Mouse (Mus musculus) adrenal gland, adult 2 months (tissue): ENCODE results near the gene Ddost. TPM values are rescaled to one million over a fixed set of nuclear protein-coding genes. Genes with fewer than 3 reads are reported as not detected.
A peak's percentile ranks its signal among the peaks of the same experiment; 100 is the strongest.

ENCODE experiments used
- DNase-seq: peaks from one replicate; pipeline ENCODE4 v3.0.0; 2021
- long read RNA-seq: library from polyadenylated mRNA; stranded (forward); transcript quantifications from one replicate; pipeline ENCODE4 v2.0.0, GENCODE M21; 2021
- polyA plus RNA-seq: library from polyadenylated mRNA; depleted of rRNA; stranded (reverse); fragments of >200 nt; gene quantifications from 2 replicates; pipeline ENCODE4 v1.2.3, GENCODE M21; 2012; rRNA removed
- total RNA-seq, 2 experiments: library from RNA; stranded (reverse); gene quantifications; 2 replicates each; pipeline ENCODE4 v1.2.3; 2021

Ddost gene
- 100 to 1,000 TPM; 116 to 131 TPM for total RNA-seq
- 320 and 326 TPM in 2 replicates for polyA plus RNA-seq
- long read RNA-seq, transcript Ddost-201 (11 exons, 2,120 nt): major isoform, 232 of 259 reads
- long read RNA-seq, partial matches to known transcripts: 24 of 259 reads
- long read RNA-seq, other reads (novel, unspliced or antisense): 3 of 259 reads

GRCm38 (mm10) chr4:138304340-138305104 is at the start of gene Ddost:
TSS of gene Ddost (plus strand) at chr4:138304730.
- DNase-seq: peak; percentile 98

- DNase-seq: no peak
Observed at GRCm38 (mm10) chr4:138257116-138257687, 47.3 kb upstream of the Ddost start.

DNA sequence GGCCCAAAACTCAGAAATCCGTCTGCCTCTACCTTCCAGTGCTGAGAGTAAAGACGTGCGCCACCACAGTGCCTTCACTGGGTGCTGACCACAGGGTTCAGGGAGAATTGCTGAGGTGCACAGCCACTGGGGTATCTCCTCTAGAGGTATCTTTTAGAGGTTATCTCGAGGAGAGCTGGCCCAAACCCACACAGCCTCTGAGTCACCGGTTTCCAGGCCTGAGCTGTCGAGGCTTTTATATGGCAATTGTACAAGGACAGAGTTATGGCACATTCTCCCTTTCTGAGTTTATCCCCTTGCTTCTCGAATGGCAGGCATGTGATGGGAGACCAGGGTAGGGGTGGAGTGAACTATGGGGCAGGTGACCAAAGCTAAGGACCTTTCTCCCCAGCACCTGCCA is 45.9 kb upstream of the Ddost start:
- peak; percentile 48 for DNase-seq

- no peak for DNase-seq
Observed at GRCm38 (mm10) chr4:138259482-138259881, 45.0 kb upstream of the Ddost start.

GRCm38 (mm10) chr4:138261843-138262681 is 42.5 kb upstream of the Ddost start:
- DNase-seq: peak; percentile 92

- DNase-seq: no peak
Observed at GRCm38 (mm10) chr4:138267869-138268268, 36.7 kb upstream of the Ddost start.

- DNase-seq: no peak
Observed at GRCm38 (mm10) chr4:138272011-138272997, 32.2 kb upstream of the Ddost start.

- peak; percentile 23 for DNase-seq
Observed at GRCm38 (mm10) chr4:138278346-138278745, 26.2 kb upstream of the Ddost start.

- DNase-seq: peak; percentile 67
Observed at GRCm38 (mm10) chr4:138282834-138283233, 21.7 kb upstream of the Ddost start.

GRCm38 (mm10) chr4:138286411-138286810 is 18.1 kb upstream of the Ddost start:
- no peak for DNase-seq

- DNase-seq: no peak
Observed at GRCm38 (mm10) chr4:138288691-138289090, 15.8 kb upstream of the Ddost start.

DNA sequence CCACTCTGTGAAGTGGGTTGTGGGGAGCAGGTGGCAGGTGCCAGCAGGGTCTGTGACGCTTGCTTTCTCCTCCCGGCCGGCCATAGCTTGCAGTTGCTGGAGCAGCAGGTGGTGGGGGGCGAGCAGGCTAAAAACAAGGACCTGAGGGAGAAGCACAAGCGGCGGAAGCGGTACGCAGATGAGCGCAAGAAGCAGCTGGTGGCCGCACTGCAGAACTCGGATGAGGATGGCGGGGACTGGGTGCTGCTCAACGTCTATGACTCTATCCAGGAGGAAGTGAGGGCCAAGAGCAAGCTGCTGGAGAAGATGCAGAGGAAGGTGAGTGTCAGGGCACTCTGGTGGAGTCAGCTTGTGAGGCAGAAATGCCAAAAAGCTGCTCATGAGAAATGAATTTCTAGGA is 12.5 kb upstream of the Ddost start:
- no peak for DNase-seq

GRCm38 (mm10) chr4:138293261-138293948 is 11.1 kb upstream of the Ddost start:
- no peak for DNase-seq

GRCm38 (mm10) chr4:138293949-138294550 is 10.5 kb upstream of the Ddost start:
- no peak for DNase-seq

GRCm38 (mm10) chr4:138301271-138301780 is 3.2 kb upstream of the Ddost start:
- DNase-seq: no peak

GRCm38 (mm10) chr4:138303011-138303410 is 1.5 kb upstream of the Ddost start:
- DNase-seq: no peak

DNA sequence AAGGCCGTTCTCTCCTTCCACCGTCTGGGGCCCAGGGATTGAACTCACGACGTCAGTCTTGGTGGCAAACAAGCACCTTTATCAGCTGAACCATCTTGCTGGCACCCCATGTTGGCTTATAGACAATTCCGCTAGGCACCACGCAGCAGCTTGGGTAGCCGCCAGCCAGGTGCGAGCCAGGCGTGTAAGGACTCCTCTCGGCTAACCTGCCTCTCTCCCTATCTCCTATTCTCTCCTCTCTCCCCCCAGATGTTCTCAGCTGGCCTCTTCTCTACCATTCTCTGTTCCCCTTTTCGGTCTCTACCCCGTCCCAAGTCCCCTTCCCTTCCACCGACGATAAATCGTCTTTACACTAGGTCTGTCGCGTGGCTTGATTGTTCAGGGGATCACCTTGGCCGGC is 788 bp upstream of the Ddost start:
- no peak for DNase-seq

DNA sequence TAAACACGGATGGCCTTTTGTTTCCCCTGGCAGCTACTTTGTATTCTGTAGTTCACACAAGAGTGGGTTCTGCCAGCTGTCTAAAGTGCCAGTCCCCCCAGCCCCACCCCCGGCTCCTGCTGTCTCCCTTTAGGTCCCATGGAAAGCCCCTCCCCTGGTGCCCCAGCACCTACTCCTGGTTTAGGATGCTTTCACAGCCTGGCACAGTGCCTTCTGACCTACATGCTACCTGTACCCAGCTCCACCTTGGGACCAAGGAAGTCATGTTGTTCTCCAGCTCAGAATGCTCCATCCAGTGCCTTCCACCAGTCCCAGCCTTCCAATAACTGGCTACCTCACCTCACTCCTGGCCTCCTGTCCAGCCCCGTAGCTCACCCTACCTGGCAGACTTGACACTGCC is 2.5 kb downstream of the Ddost start:
- DNase-seq: no peak

GRCm38 (mm10) chr4:138307739-138308138 is 3.2 kb downstream of the Ddost start:
- DNase-seq: no peak
